Mouse (Mus musculus) heart, embryonic 12.5 days (tissue): ENCODE results near the gene Ficd. TPM values are rescaled to one million over a fixed set of nuclear protein-coding genes. Genes with fewer than 3 reads are reported as not detected.

Experiments used
- ATAC-seq: fragments of 200-750 bp; cut with Nextera tagmentation; 2 replicates; pipeline ENCODE4 v1.8.0; 2017; ENCODE audit warnings: moderate TSS enrichment, moderate library complexity; ENCODE audit not compliant: insufficient number of reproducible peaks, low FRiP score
- H3K27ac ChIP-seq: fragments of 300-500 bp; sonication (generic); 2 replicates; pipeline ENCODE4 v1.5.1; 2016; ENCODE audit warnings: mild to moderate bottlenecking, moderate library complexity; ENCODE audit not compliant: poor library complexity, severe bottlenecking
- H3K27me3 ChIP-seq: fragments of 300-500 bp; sonication (generic); replicated peaks from 2 replicates; pipeline ENCODE4 v1.6.1; 2016; ENCODE audit warnings: mild to moderate bottlenecking, moderate library complexity
- H3K36me3 ChIP-seq: fragments of 300-500 bp; sonication (generic); 2 replicates; pipeline ENCODE4 v1.6.1; 2016; ENCODE audit warnings: mild to moderate bottlenecking, moderate library complexity
- H3K4me1 ChIP-seq: fragments of 300-500 bp; sonication (generic); replicated peaks from 2 replicates; pipeline ENCODE4 v1.6.1; 2016; ENCODE audit warnings: mild to moderate bottlenecking
- H3K4me2 ChIP-seq: fragments of 300-500 bp; sonication (generic); 2 replicates; pipeline ENCODE4 v1.6.1; 2016; ENCODE audit warnings: mild to moderate bottlenecking, moderate library complexity
- H3K4me3 ChIP-seq: fragments of 300-500 bp; sonication (generic); 2 replicates; pipeline ENCODE4 v1.5.1; 2016; ENCODE audit warnings: mild to moderate bottlenecking
- H3K9ac ChIP-seq: fragments of 300-500 bp; sonication (generic); 2 replicates; pipeline ENCODE4 v1.6.1; 2016; ENCODE audit warnings: mild to moderate bottlenecking, moderate library complexity
- H3K9me3 ChIP-seq: fragments of 300-500 bp; sonication (generic); replicated peaks from 2 replicates; pipeline ENCODE4 v1.6.1; 2016; ENCODE audit warnings: mild to moderate bottlenecking, moderate library complexity
- WGBS: fragments of 180-500 bp; shearing (Covaris S2); methylation state at CpG from one replicate; pipeline ENCODE4 v1.1.7; 2016; 5-methylcytosine and 5-hydroxymethylcytosine counted together
- polyA plus RNA-seq: library from polyadenylated mRNA; unstranded; fragments of >200 nt; fragmentation: Nextera tagmentation; extraction: Ambion mirVana; gene quantifications from 2 replicates; pipeline ENCODE4 v1.2.1, GENCODE M21; 2016

Ficd gene
- polyA plus RNA-seq, 1 experiment from 2014 or later: 6.9 TPM

GRCm38 (mm10) chr5:113755347-113756030, 19.9 kb downstream of the Ficd start:
- H3K27ac ChIP-seq: no peak overlapping the region
- no peaks in the 10 kb centered on the region for H3K9me3 ChIP-seq
- no peak overlapping the region for H3K4me2 ChIP-seq
- WGBS: 89% methylated on average over 15 of the region's 15 CpGs
- no peak for ATAC-seq
- no peaks in the 10 kb centered on the region for H3K27me3 ChIP-seq
- no peak overlapping the region for H3K9ac ChIP-seq
- no peak overlapping the region for H3K4me3 ChIP-seq
- peaks cover 99% of the 10 kb centered on the region for H3K36me3 ChIP-seq
- no peaks in the 10 kb centered on the region for H3K4me1 ChIP-seq

GRCm38 (mm10) chr5:113761585-113761984, 26.0 kb downstream of the Ficd start:
- Histone ChIP-seq H3K9ac (no peak overlapping the region), H3K4me1 (peaks cover 13% of the 10 kb centered on the region), H3K27ac (no peak overlapping the region), H3K36me3 (peaks cover 84% of the 10 kb centered on the region), H3K4me3 (no peak overlapping the region), H3K9me3 (no peaks in the 10 kb centered on the region), H3K4me2 (no peak overlapping the region), H3K27me3 (no peaks in the 10 kb centered on the region)
- 84% methylated on average over 2 of the region's 2 CpGs for WGBS
- ATAC-seq: no peak

DNA sequence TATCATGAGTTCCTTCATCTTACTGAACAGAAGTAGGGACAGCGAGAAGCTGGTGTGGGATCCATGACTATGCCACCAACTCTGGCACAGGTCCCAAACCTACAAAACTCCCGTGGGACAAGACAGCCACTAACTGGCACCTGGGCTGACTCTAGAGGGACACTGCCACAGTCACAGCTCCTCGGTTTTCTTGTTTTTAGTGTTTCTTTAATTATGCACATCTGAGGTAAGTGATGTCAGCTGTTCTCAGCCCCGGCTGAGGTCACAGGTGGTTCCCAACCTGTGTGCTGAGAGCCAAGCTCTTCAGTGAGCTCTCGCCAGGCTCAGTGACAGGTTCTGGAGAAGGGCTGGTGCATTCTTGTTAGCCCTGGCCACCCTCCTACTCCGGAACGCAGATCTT, 28.8 kb downstream of the Ficd start:
- no peaks in the 10 kb centered on the region for H3K27me3 ChIP-seq
- no peak overlapping the region for H3K27ac ChIP-seq
- H3K9me3 ChIP-seq: no peaks in the 10 kb centered on the region
- H3K4me2 ChIP-seq: no peak overlapping the region
- no peak overlapping the region for H3K4me3 ChIP-seq
- 89% methylated on average over 7 of the region's 7 CpGs for WGBS
- no peak overlapping the region for H3K9ac ChIP-seq
- H3K4me1 ChIP-seq: peaks cover 24% of the 10 kb centered on the region
- ATAC-seq: no peak
- peaks cover 82% of the 10 kb centered on the region for H3K36me3 ChIP-seq

DNA sequence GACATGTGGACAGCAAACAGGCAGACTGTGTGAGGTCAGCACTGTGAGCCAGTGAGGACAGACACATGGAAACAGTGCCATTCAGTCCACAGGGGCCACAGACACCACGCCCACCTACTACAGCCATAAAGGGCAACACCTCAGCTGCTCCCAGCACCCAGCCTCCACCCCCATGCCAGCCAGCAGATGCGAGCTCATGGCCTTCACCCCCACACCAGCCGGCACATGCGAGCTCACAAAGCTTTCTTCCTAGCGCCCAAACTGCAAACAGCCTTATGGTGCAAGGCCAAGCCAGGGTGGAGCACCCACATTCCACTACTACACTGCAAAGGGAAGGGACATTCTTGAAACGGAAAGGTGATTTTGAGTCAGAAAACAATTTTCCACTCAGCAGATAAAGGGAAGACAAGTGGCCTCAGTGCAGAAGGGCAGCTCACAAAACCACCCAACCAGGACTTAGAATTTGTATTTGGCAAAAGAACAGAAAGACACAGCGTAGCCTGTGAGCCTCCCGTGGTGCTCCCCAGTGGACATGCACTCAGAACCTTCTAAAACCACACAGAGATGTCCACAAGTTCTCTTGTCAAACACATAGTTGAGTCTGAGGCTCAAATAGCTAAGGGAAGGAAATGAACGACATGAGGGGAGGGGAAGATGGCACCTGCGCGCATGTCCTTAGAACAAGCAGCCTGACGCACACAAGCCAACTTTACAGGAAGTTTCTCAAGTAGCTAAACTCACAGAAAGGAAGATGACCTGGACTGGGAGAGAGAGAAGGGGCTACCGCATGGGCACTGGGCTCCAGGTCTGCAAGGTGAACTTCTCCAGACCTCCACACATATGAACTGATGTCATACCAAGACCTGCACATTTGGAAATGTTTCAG, 30.3 kb downstream of the Ficd start:
- Histone ChIP-seq H3K27ac (no peak overlapping the region), H3K9ac (no peak overlapping the region), H3K27me3 (no peaks in the 10 kb centered on the region), H3K4me2 (no peak overlapping the region), H3K36me3 (peaks cover 68% of the 10 kb centered on the region), H3K4me1 (peaks cover 36% of the 10 kb centered on the region), H3K4me3 (no peak overlapping the region), H3K9me3 (no peaks in the 10 kb centered on the region)
- 82% methylated on average over 13 of the region's 13 CpGs for WGBS
- ATAC-seq: 0 out of 2 replicates have a peak, but pooled peaks have one; percentile 37

DNA sequence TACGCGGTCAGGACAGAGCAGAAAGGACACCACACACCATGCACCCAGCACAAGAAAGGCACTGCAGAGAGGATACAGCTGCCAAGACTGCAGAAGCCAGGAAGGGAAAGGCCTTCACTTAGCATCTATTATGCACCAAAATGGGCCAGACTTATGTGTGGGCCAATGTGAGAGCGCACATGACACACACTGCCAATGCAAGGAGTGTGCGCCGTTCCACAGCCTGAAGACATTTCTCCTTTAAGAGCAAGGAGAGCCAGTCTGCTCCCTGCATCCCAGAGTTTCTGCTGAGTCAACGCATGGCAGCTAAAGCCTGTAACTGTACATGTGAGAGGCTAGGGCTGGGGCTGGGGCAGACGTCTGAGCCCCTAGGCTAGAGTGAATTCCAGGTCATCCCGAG, 33.2 kb downstream of the Ficd start:
- Histone ChIP-seq H3K4me3 (no peak overlapping the region), H3K27ac (no peak overlapping the region), H3K27me3 (no peaks in the 10 kb centered on the region), H3K36me3 (peaks cover 39% of the 10 kb centered on the region), H3K4me2 (no peak overlapping the region), H3K9me3 (no peaks in the 10 kb centered on the region), H3K4me1 (peaks cover 44% of the 10 kb centered on the region), H3K9ac (no peak overlapping the region)
- ATAC-seq: no peak
- WGBS: 88% methylated on average over 8 of the region's 8 CpGs

DNA sequence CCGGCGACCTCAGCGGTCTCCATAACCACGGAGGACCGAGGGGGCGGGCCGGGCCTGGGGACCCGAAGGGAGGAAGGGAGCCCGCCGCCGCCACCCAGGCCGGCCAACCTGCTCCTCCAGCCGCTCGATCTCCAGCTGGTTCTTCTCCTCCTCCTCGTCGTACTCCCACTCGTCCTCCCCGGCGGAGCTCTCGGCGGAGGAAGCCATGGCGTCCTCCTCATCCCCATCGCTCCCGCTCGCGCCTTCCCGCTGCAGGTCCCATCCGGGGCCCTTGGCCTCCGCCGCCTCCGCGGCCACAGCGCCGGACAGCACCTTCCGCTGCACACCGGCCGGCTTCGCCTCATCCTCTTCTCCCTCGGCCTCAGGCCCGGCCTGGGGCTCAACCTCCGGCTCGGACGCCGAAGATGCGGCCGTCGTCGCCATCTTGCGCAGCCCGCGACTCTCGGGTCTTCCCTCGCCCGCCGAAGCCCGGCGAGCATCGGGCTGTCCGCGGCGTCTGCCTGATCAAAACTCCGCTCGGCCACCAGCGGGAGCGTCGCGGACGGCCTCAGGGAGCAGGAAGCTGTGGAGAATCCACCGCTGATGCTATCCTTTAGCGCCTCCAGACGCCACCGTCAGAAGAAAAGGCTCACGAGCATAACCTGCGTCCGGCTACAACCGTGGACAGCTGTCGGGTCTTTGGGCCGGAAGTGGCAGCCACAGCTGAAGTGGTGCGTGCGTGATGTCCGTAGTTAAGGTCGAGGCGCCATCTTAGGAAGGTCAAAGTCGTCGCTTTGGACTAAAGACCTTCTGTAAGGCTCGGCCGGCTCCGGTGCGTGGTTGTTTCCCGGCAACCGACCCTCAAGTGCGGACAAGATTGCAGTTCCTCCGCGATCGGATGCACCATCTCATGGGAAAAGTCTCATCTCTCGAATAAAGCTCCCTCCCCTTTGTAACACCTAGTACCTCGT, 35.9 kb downstream of the Ficd start:
- Histone ChIP-seq H3K4me3 (peak overlapping the region; percentile 93), H3K9me3 (no peaks in the 10 kb centered on the region), H3K36me3 (peaks cover 52% of the 10 kb centered on the region), H3K27ac (peak overlapping the region; percentile 92), H3K27me3 (no peaks in the 10 kb centered on the region), H3K9ac (peak overlapping the region; percentile 96), H3K4me1 (peaks cover 35% of the 10 kb centered on the region), H3K4me2 (peak overlapping the region; percentile 90)
- WGBS: under 1% methylated on average over 97 of the region's 97 CpGs
- ATAC-seq: peak; percentile 86

DNA sequence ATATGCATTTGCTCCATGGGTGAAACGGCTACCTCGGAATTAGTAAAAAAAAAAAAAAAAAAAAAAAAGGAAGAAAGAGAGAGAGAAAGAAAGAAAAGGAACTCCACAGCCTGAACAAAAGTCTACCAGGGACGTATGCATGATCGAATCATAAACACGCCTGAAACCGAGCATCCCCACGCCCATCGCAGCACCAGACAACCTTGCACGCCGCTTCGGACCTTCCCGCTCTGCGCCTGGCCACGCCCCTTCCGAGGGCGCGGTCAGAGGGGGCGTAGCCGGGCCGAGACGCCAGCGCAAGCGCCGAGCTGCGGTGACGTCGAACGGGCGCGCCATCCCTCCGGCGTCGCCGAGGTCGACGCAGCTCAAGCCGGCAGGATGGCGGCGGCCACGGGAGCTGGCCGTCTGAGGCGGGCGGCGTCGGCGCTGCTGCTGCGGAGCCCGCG, 36.9 kb downstream of the Ficd start, which contains the start of the genes Sart3 and Iscu:
Gene Sart3, minus strand, starts transcription at position 61 of the 446 bp plus-strand sequence.
Gene Iscu, plus strand, starts transcription at position 299 of the 446 bp plus-strand sequence.
- Histone ChIP-seq H3K27ac (peak within 1 kb of the TSS; percentile 92), H3K9me3 (no peaks in the 10 kb centered on the region), H3K27me3 (no peaks in the 10 kb centered on the region), H3K4me3 (peak within 1 kb of the TSS; percentile 93), H3K36me3 (peaks cover 51% of the 10 kb centered on the region), H3K9ac (peak within 1 kb of the TSS; percentile 96), H3K4me1 (peaks cover 33% of the 10 kb centered on the region), H3K4me2 (peak within 1 kb of the TSS; percentile 90)
- peak; percentile 91 for ATAC-seq
- under 1% methylated on average over 49 of the region's 49 CpGs for WGBS

DNA sequence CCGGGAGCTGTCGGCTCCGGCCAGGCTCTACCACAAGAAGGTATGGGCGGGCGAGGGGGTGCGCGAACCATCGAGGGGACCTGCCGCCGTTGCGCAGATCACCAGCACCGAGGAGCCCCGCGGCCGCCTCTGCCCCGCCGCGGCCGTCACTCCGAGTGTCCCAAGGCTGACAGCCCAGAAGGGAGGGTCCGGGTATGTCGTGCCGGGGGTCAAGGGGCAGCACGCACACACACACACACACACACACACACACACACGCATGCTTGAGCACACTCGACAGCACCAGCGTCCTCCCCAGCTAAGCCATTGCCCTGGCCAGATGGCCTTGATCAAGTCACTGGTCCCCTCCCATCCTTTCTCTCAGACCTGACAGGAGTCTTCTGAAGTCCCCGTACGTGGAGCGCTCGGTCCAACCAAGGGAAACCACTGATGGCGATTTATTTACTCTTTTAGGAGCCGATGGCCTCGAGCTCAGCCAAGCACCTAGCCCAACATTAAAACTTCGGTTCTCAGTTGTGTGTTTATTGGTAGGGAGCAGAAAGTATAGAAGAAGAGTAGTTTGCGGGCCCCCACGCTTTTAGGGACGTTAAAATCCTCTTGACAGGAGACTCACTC, 37.4 kb downstream of the Ficd start:
- Histone ChIP-seq H3K4me3 (peak overlapping the region; percentile 93), H3K9me3 (no peaks in the 10 kb centered on the region), H3K36me3 (peaks cover 49% of the 10 kb centered on the region), H3K9ac (peak overlapping the region; percentile 90), H3K27ac (peak overlapping the region; percentile 6; the same call in 1 of the 2 replicates), H3K4me1 (peaks cover 32% of the 10 kb centered on the region), H3K27me3 (no peaks in the 10 kb centered on the region), H3K4me2 (peak overlapping the region; percentile 90)
- WGBS: 3% methylated on average over 26 of the region's 38 CpGs
- peak; percentile 30 for ATAC-seq

DNA sequence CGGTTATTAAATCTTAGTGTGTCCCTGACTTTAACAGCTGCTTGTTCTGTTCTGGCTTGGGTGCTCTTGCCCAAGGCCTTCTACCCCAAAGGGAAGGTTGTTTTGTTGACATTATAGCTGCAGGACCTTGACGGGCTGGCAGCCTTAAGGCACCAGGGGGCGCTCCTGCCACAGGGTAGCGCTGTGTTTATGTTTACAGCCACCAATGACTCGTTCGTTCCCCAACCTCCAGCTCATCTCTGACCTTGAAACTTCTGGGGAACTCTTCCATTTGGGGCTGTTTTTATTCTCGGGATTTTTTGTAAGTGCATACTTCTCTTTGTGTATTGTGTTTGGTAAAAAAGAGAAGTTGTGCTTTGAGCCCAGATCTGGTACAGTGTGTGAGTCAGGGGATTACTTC, 38.1 kb downstream of the Ficd start:
- H3K4me2 ChIP-seq: peak overlapping the region; percentile 90
- ATAC-seq: no peak
- H3K4me1 ChIP-seq: peaks cover 28% of the 10 kb centered on the region
- no peaks in the 10 kb centered on the region for H3K9me3 ChIP-seq
- no peaks in the 10 kb centered on the region for H3K27me3 ChIP-seq
- peaks cover 49% of the 10 kb centered on the region for H3K36me3 ChIP-seq
- H3K27ac ChIP-seq: no peak overlapping the region
- H3K4me3 ChIP-seq: peak overlapping the region; percentile 93
- peak overlapping the region; percentile 90 for H3K9ac ChIP-seq
- WGBS: 1% methylated on average over 7 of the region's 7 CpGs

DNA sequence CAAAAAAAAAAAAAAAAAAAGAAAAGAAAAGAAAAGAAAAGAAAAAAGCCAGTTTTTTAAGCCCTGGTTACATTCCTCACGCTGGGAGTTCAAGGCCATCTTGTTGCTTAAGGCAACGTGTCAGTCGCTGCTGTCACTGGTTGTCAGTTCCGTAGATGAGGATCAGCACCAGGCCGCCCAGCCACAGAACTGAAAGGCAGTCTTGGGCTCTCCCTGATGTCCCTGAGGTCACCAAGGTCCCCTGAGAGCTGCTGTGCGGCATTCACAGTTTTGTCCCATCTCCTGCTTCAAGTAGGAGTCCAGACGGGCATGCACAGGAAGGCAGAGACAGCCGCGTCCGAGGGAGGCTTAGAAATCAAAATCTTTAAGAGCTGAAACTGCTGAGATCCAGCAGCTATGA, 40.0 kb downstream of the Ficd start:
- no peak overlapping the region for H3K27ac ChIP-seq
- 91% methylated on average over 10 of the region's 10 CpGs for WGBS
- no peak overlapping the region for H3K4me2 ChIP-seq
- H3K36me3 ChIP-seq: peaks cover 46% of the 10 kb centered on the region
- no peaks in the 10 kb centered on the region for H3K9me3 ChIP-seq
- peaks cover 13% of the 10 kb centered on the region for H3K4me1 ChIP-seq
- H3K4me3 ChIP-seq: no peak overlapping the region
- no peak overlapping the region for H3K9ac ChIP-seq
- ATAC-seq: no peak
- no peaks in the 10 kb centered on the region for H3K27me3 ChIP-seq
